Comparison of ENCODE assay signal across 7 mouse cellular contexts in the genomic region with DNA sequence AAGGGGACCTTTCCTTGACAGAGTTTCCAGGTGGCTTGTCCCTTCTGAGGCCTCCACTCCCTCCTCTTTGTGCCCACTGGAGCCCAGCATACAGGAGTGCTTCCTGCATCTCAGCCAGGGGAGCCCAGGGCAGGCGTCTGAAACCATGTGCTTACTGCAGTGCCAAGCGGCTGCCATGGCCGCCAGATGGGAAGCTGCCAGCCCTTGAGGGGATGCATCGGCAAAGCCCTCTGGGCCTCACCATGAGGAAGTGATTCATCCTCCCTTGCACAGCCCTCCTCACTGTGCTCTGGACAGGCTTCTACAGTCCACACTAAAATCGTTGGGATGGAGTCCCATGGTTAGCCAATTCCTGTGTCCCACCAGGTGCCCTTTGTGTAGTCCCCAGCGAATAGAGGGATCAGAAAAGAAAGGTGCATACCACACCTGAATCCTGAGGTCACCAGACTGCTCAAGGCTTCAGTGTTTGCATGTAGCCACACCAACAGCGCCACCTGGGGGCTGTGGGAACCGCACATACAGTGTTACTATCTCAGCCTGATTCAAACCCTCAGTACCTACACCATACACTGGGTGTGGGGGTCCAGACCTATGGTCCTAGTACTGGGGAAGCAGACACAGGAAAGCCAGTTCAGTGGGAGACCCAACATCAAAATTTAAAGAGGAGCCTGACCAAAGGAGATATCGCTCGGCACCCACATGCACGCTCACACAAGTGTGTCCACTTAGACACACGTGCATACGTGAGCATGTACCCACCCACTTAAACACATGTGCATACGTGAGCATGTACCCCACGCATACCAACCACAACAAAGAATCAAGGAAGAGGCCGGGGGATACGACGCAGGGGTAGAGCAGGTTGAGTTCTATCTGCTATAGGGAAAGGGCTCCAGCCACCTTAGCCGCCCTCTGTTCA. TPM values are rescaled to one million over a fixed set of nuclear protein-coding genes. Genes with fewer than 3 reads are reported as not detected.
DNase-seq lines count a peak whose midpoint lies in the region; ATAC-seq lines count a peak whose summit lies in the region.

No protein-coding gene starts in this region.

- DNase-seq in neural tube, embryonic 11.5 days (ENCODE audit: low spot score) = peak; percentile 50
- DNase-seq in neural tube, embryonic 10.5 days (ENCODE audit: extremely low spot score, low spot score) = no peak
- DNase-seq in WW6 (ENCODE audit: low read depth, low spot score) = peak; percentile 61
- peak; percentile 64 to 70 for DNase-seq in cerebellum, postnatal 36 days
- peak; percentile 26 for DNase-seq in induced T-regulatory cell, adult 2 months (ENCODE audit: low read depth)
- peak; percentile 53 for DNase-seq in lung, postnatal 36 days
- DNase-seq in natural killer cell, adult 2 months (ENCODE audit: low spot score in 2 of 2) = no peak

- 80% methylated on average over 19 of the region's 19 CpGs for WGBS in neural tube, embryonic 11.5 days

- ATAC-seq in neural tube, embryonic 11.5 days (ENCODE audit: insufficient read depth, low FRiP score, low TSS enrichment) = peak; percentile 18; the same call in 1 of the 2 replicates

- no peaks in the 10 kb centered on the region for H3K27me3 ChIP-seq in neural tube, embryonic 11.5 days (ENCODE audit: control insufficient read depth, insufficient read depth, low read length)

- no peaks in the 10 kb centered on the region for H3K4me1 ChIP-seq in neural tube, embryonic 11.5 days (ENCODE audit: control insufficient read depth, insufficient read depth, low read length)

- no peak overlapping the region for H3K4me3 ChIP-seq in neural tube, embryonic 11.5 days (ENCODE audit: low read depth, low read length)

- no peak overlapping the region for H3K27ac ChIP-seq in neural tube, embryonic 11.5 days (ENCODE audit: low read depth, low read length)

- no peak overlapping the region for H3K4me2 ChIP-seq in neural tube, embryonic 11.5 days (ENCODE audit: low read depth)

- H3K9me3 ChIP-seq in neural tube, embryonic 11.5 days (ENCODE audit: control insufficient read depth, low read length) = no peaks in the 10 kb centered on the region

- H3K36me3 ChIP-seq in neural tube, embryonic 11.5 days (ENCODE audit: control insufficient read depth, insufficient read depth, low read length) = no peaks in the 10 kb centered on the region

- no peak overlapping the region for H3K9ac ChIP-seq in neural tube, embryonic 11.5 days (ENCODE audit: low read length)

RNA-seq across cellular contexts. Expression of a gene that starts 27.5 kb away (rescaled TPM):
- polyA plus RNA-seq in neural tube, embryonic 11.5 days (2014; fragmentation: Nextera tagmentation; extraction: Ambion mirVana) = 17.8 and 19.6 TPM in 2 replicates

Comparison
In these comparisons a context has a peak if more than half of its experiments do, and no peak if none do; other contexts are left out.
1. DNase-seq: peak in neural tube, embryonic 11.5 days (single experiment), WW6 (single experiment), cerebellum, postnatal 36 days (2 of 2), induced T-regulatory cell, adult 2 months (single experiment) and lung, postnatal 36 days (single experiment); none in neural tube, embryonic 10.5 days (single experiment) and natural killer cell, adult 2 months (0 of 2).